Mouse (Mus musculus): Measurements from ENCODE around the gene Smg5.
"Not testable (repeated sequence)": the region's sequence is repeated elsewhere in the genome, so short reads cannot be mapped to it uniquely, and the experiment has no call there.

Gene Smg5

DNA sequence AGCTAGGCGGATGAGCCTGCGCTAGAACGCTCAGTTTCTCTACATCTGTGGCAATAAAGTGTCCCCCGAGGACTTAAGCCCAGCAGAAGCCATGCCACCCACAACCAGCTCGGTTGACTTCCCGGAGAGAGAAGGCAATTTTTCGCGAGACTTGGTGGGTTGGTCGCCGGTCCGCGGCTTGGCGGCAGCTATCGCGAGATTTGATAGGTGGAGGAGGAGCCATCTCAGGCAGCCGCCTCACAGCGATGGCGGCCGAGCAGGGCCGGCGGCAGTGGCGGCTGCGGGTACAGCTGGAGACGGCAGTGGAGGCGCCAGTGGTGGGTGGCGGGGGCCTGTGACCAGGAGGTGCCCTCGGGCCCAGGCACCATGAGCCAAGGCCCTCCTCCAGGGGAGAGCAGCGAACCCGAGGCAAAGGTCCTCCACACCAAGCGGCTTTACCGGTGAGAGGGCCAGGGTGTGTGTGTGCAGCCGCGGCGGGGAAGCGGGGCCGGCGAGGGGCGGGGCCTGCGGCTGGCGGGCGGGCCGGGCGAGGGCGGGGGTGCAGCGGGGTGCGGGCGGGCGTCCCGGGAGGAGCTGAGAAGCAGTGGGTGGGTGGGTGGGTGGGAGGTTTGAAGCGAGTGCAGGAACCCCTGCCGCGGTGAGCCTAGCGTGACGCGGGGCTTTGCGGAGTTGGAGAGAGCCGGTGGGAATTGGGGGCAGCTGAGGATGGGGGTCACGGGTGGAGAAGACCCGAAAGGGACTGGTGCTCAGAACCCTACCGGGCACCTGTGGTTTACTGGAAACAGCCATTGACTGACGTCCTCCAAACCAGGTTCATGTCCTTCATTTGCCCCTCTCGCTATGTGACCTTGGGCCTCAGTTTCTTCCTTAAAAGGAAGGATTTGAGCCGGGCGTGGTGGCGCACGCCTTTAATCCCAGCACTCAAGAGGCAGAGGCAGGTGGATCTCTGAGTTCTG is at the start of gene Smg5, which contains the start of gene Tmem79:
Gene Smg5 (plus strand): TSS at position 203 of the 956 bp plus-strand sequence.
Gene Tmem79 (minus strand): TSS at position 91 of the 956 bp plus-strand sequence.
- in situ Hi-C loops (cut with MseI, MboI), result no loop called here

DNA sequence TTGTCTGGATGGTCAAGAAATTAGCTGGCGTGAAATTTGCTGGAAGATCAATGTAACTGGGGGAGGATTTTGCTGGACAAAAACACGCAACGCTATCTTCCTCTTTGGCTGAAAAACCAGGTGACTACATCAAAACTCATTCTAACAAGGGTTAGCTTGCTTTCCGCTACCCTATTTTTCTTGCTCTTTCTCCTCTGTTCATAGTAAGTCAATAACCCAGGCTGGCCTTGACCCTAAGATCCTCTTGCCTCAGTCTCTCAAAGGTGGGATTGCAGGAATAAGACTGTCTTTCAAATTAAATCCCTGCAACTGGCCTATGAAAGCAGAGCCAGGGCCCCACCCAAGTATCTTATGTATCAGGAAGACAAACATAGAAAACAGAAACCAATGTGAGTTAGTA is 49.0 kb upstream of the Smg5 start, which contains the start of gene Gm38392:
Gene Gm38392 (minus strand): TSS at position 101 of the 400 bp plus-strand sequence.
- in situ Hi-C loops (cut with MseI, MboI), result no loop called here

DNA sequence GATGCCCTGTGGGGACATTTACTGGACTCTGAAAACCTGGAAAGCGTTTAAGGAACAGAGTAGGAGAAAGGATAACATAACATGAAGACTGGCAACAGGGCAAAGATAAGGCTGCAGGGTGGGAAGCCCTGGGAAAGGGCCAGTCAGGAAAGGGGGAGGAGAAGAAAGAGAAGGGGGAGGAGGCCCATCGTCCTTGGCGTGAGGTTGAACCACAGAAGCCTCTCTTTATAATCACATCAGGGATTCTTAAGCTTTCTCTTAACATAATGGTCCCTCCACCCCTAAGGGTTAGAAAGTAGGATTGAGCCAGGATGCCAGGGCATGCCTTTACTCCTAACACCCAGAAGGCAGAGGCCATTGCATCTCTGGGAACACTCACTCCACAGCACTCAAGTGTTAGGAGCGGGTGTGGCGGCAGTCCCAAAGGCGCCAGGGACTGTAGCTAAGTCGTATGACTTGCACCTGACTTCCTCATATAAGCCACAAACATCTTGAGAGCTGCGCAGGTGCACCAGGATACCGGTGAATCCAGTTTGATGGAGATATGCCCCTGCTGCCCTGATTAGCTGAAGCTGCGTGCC is 47.8 kb upstream of the Smg5 start:
- in situ Hi-C loops (cut with MseI, MboI), result not testable (repeated sequence)

DNA sequence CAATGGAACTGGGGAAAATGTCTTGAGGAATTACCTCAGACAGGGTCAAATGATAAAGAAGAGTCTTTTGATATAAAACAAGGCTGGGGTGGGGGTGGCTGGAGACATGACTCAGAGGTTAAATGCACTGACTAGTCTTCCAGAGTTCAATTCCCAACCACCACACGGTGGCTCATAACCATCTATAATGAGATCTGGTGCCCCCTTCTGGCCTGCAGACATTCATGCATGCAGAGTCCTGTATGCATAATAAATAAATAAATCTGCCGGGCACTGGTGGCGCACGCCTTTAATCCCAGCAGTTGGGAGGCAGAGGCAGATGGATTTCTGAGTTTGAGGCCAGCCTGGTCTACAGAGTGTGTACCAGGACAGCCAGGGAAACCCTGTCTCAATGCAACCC is 44.1 kb upstream of the Smg5 start:
- in situ Hi-C loops (cut with MseI, MboI), result no loop called here

DNA sequence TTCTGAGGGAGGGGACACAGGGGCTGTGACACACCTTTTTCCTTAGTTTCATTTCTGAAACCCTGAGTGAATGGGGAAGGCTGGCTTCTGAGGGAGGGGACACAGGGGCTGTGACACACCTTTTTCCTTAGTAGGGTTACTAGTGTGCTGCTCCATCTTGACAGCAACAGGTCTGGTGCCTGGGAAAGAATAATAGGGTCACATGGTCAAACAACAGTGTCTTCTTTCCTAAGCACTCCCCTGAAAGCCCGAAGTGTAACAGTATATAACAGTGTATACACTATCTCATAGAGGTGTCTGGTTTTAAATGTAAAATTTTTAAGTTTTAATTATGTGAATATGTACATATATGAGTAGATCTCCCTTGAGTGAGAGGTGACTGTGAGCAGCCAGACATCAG is 40.8 kb upstream of the Smg5 start:
- in situ Hi-C loops (cut with MseI, MboI), result not testable (repeated sequence)

DNA sequence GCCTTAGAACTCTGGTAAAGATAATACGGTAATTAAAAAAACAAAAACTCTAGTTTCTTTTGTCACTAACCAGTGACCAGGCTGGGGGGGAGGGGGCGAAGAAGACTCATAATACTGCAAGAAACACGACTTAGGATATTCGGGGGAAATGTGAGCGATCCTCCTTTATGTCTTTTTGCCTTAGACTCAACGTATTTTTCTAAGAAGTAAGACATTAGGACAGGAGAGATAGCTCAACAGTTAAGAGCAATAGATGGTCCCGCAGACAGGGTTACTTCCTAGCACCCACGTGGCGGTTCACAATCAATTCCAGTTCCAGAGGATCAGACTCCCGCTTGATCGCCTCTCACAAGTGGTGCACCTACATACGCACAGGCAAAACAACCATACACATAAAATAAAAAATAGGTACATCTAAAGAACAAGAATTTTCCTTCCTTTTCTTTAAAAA is 39.9 kb upstream of the Smg5 start:
- in situ Hi-C loops (cut with MseI, MboI), result no loop called here

DNA sequence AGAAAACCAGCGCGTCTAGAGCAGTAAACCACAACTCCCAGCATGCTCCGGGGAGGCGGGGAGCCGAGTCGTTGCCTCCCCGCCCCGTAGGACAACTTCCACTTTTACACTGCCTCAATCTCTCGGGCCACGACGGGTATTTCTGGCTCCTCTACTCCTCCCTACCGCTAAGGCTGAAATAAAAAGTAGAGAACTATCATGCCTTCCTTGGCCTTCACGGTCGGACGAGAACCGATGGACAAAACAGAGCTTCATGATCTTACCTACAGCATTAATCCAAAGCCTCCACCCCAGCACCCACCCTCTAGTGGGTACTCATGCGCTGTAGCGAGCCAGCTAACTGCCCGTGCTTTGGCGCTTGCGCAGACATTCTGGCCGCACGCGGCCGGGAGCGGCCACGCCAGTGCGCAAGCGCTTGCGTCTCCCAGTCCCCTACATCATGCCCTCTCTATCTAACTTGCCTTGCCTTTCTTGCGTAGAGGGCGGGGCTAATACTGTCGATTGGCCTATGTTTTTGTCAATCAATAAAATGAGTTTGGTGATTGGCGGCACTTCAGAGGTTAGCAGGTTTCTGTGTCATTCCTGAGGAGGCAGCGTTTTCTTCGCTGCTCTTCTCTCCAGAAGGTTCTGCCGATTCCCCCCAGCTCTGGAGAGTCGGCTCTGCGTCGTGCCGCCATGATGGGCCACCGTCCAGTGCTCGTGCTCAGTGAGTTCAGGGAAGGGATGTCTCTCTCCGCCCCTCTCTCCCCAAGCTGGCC is 39.3 kb upstream of the Smg5 start, which contains the start of the genes Tsacc and Cct3:
Gene Tsacc (minus strand): TSS at position 439 of the 758 bp plus-strand sequence.
Gene Cct3 (plus strand): TSS at position 556 of the 758 bp plus-strand sequence.
- in situ Hi-C loops (cut with MseI, MboI), result no loop called here

DNA sequence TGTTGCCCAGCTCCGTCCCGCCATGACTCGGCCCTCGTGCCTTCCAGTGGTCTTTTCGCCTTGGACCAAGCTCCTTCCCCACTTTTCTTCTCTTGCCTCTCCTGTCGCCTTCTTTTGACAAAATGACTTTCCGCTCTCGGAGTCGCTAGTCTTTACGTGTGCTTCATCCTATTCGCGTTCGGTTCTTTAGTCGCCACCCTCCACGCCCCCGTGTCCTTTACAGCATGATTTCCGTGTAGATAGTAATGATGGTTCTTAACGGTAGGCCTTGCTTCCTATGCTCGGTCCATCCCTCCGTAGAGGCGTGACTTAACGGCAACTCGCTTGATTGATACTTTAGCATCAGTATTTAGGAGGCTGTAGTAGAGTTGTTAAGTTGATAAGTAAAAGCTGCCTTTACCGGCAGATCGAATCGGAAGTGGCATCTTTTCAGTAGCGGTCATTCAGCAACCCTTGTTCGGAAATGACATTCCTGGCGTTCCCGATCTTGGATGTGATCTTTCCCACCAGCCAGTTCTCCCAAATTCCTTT is 38.7 kb upstream of the Smg5 start:
- in situ Hi-C loops (cut with MseI, MboI), result no loop called here

DNA sequence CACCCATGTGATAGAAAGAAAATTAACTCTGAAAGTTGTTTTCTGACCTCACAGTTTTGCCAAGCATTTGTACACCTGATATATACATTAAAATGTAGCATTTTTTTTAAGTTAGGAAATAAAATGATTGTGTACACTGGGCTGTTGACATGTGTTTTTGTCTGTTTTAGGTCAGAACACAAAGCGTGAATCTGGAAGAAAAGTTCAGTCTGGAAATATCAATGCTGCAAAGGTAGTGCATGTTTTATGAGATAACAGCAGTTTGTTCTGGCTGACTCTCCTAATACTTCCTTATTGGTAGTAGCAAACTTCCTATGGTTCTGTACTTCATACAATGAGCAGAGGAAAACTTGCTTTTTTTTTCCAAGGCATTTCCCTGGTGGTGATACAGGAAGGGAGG is 36.9 kb upstream of the Smg5 start:
- in situ Hi-C loops (cut with MseI, MboI), result no loop called here

DNA sequence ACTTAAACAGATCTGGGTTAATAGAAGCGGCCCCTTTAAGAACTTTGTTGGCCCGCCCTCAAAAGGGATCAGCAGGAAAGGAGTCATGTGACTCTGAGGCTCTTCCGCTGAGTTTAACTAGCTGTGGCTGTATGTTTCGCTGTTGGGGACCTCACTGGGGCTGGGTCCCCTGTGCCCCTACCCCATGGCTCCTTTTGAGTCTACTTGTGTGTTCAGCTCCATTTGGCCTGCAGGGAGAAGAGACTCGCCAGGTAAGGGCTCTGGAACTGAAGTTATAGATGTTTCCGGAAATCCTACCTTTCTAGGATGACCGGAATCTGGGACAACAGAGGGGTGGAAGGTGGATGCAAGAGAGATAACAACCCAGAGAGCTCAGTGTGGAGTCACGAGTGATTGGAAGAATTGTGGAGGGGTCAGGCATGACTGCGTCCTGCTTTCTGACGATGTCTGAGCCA is 11.1 kb upstream of the Smg5 start, which contains the start of gene Glmp:
Gene Glmp (plus strand): TSS at position 73 of the 455 bp plus-strand sequence.
- in situ Hi-C loops (cut with MseI, MboI), result no loop called here

DNA sequence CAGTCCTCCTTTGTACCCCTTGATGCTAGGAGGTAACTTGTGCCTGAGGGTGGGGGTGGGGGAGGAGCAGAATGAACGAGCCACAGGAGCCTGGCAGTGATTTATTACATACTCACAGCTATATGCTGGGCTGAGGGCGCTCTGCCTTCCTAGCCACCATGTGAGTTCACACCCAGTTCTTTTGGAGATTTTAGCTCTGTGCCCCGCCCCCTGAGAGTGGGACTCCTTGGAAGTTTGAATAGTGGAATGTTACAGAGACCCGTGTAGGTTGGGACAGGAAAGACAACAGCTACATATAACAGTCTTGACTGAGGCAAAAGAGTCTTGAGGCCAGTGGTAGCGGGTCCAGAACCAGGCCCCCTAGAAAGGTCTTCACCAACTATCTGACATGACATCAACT is 7.1 kb upstream of the Smg5 start:
- in situ Hi-C loops (cut with MseI, MboI), result no loop called here

DNA sequence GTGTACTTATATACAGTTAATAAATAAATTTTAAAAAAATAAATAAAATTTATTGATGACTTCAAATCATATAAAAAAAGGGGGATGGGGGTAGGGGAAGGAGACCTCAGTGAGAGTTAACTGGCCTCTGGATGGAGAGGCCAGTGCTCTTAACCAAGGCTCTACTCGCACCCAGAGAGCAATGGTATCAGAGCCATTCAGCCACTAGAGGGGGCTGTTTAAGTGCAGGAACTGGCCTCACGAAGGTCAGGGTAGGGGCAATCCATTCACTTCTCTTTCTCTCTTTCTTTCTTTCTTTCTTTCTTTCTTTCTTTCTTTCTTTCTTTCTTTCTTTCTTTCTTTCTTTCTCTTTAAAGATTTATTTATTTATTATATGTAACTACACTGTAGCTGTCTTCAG is 4.8 kb upstream of the Smg5 start:
- in situ Hi-C loops (cut with MseI, MboI), result no loop called here

DNA sequence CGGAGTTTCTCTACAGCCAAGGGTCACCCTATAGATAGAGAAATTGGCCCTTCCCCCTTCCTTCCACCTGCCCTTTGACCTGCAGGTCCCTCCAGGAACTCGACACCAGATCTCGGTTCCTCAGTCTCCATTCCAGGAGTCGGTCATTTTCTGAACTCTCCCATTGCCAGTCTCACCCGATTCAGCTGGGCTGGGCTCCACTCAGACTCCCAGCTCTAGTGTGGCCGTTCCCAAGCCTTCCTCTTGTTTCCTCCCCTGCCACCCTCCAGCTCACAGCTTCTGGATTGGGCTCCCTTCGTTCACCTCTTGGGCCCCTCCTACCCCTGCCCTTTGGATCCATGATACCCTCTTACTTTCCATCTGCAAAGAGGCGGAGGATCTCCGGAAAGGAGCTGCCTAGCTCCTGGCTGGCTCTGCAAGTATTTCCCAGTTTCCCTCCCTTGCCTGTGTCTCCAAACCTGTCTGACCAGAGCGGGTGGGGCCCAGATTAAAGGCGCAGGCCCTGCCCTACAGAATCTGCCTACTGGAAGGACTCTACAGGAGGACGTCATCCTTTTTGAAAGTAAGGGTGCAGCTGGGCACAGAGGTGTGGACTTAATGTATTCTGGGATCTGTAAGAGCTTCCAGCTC is 1.9 kb upstream of the Smg5 start:
- in situ Hi-C loops (cut with MseI, MboI), result no loop called here

DNA sequence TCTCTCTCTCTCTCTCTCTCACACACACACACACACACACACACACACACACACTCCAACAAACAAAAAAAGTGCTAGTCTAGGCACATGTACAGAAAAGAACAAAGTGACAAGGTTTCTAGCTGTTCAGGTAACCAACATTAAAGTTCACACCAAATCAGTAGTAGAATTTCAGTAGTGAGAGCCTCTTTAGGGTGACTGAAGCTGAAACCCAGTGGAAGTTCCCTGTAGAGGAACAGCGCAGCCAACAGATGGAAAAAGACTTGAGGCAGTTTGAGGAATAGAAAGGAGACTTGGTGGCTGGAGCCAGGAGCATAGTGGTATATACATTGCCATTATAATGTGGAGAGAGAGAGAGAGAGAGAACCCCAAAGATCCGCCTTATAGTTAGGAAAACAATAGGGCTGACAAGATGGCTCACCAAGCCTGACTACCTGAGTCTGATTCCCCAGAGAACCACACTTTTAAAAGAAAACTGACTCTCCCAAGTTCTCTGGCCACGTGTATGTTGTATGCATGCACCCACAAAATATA is 1.1 kb upstream of the Smg5 start:
- in situ Hi-C loops (cut with MseI, MboI), result no loop called here

DNA sequence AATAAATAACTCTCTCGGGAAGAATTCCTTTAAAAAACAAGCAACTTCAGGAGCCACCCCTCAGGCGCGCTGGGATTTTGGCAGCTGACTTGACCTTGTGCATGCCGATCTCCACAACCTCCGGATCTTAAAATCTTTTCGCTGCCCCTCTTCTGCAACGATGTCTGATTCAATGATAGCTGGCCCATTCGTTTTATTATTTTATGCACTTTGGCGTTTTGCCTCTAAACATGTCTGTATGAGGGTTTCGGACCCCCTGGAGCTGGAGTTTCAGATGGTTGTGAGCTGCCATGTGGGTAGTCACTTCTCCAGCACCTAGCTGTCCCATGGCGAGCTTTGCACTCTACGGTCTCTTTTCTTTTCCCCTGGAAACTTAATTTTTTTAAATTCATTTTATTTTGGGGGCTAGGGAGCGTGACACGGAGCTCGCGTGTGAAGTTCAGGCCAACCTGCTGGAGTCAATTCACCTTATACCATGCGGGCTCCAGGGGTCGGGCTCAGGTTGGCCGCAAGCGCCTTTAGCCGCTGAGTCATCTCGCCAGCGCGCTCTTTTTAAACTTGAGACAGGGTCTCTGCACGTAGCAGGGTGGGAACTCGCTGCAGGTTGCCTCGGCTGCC is 515 bp upstream of the Smg5 start:
- in situ Hi-C loops (cut with MseI, MboI), result no loop called here

DNA sequence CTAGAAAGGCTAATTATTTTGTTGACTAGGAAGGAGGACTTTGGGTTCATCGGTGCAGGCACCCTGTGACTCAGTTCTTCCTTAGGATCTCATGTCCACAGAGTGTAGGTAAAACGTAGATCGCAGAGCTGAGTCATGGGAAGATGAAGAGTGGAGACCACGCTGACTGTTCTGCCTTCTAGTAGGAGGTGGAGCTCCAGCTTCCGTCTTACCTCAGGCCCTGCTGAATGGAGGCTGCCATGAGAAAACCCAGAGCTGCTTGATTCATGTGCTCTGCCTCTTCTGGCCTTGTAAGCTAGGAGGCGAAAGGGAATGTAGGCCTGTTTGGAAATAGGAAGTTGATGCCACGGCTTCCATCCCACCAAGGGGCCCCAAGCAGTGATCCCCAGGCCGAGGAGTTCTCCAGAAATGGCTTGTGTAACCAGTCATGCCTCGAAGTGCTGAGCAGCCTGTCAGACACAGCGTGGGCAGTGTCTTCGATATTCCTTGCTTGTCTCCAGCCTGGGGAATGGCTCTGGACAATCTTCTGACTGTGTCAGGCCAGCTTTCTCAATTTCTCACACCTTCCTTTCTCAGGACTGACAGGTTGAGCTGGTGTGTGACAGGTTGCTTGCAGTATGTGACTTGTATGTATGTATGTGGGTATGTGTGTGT is 1.4 kb downstream of the Smg5 start:
- in situ Hi-C loops (cut with MseI, MboI), result no loop called here

DNA sequence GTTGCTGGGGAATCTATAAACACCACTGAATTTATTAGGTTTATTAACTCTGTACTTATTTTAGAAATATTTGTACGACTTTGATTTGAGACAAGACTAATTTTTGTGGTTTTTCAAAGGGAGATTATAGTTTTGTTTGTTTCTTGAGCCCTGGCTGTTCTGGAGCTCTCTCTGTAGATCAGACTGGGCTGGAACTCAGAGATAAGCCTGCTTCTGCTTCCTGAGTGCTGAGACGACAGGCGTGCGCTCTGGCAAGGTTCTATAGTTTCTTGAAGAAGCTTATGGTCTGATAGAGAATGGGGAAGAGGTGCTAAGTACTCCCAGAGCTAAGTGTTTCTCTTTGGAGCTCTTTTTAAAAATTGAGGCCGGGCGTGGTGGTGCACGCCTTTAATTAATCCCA is 2.3 kb downstream of the Smg5 start:
- in situ Hi-C loops (cut with MseI, MboI), result no loop called here

DNA sequence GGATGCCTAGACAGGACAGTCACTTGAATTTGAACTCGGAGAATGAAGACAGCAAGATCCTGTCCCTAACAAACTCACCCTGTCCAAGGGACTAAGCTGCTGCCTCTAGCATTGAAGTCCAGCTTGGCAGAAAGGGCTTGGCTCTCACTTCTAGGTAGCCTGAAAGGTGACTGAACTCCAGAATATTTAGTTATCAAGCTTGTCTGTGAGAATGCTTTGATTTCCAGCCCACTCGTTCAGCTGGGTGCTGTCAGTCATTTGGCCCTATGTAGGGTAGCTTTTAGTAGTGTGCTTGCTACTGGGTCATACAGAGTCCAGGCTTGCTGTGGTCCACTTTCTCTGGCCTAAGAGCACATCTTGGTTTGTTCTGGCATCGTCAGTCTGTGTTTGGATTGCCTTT is 2.9 kb downstream of the Smg5 start:
- in situ Hi-C loops (cut with MseI, MboI), result no loop called here

DNA sequence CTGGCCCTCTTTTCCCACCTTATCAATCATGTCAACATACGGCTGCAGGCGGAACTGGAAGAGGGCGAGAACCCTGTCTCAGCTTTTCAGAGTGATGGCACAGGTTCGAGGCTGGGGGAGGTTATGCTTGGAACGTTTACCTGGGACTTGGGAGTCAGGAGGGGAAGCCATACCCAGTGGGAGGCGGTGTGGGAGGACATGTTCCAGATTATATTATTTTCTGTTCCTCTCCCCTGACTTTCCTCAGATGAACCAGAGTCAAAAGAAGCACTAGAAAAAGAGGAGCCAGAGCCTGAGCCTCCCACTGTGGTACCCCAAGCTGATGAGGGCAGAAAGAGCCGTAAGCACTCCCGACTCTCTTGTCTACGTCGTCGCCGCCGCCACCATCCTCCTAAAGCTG is 14.7 kb downstream of the Smg5 start:
- in situ Hi-C loops (cut with MseI, MboI), result no loop called here

DNA sequence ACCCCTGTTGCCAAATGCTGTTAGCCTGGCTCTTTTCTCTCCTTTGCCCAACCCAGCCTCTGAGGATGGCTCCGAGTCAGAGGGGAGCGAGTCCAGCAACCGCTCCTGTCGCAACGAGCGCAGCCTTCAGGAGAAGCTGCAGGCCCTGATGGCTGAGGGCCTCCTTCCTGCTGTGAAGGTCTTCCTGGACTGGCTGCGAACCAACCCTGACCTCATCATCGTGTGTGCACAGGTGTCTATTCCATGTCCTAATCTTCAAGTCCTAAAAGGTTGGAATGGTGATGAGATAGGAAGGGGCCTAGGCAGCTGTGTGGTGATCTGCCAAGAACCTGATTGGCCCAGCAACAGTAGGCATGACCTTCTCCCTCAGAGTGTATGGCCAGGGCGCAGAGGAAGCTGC is 16.8 kb downstream of the Smg5 start:
- in situ Hi-C loops (cut with MseI, MboI), result no loop called here
